Mouse (Mus musculus): ENCODE results near the gene Gper1. TPM values are rescaled to one million over a fixed set of nuclear protein-coding genes. Genes with fewer than 3 reads are reported as not detected.

Gper1 gene
- polyA plus RNA-seq, 1 experiment from 2014 or later: 0.17 TPM

DNA sequence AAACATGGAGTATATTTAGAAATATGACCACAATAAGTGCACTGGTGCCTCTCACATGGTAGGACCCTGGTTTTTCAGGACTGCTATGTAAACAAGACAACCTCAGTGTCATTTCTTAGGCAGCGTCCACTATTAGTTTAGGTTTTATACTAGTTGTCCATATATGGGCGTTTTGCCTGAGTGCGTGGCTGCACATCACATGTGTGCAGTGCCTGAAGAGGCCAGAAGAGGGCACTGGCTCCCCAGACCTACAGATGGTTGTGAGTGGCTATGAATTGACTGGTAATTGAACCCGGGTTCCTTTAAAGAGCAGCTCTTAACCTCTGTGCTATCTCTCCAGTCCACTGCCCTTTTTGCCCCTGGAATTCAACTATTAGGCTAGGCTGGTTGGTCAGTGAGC, 6.0 kb upstream of the Gper1 start:
- ATAC-seq (ENCODE audit: low read depth) (no peak), DNase-seq (no peak)
- Histone ChIP-seq H3K36me3 (peaks cover 15% of the 10 kb centered on the region; the same call in 1 of the 2 replicates), H3K9ac (no peak overlapping the region), H3K27ac (no peak overlapping the region), H3K4me2 (no peak overlapping the region), H3K27me3 (no peaks in the 10 kb centered on the region), H3K4me3 (replicated peaks) (no peak overlapping the region), H3K9me3 (replicated peaks) (no peaks in the 10 kb centered on the region), H3K4me1 (replicated peaks) (no peaks in the 10 kb centered on the region)
- 82% methylated on average over 4 of the region's 4 CpGs for WGBS (ENCODE audit: insufficient replicate concordance)

DNA sequence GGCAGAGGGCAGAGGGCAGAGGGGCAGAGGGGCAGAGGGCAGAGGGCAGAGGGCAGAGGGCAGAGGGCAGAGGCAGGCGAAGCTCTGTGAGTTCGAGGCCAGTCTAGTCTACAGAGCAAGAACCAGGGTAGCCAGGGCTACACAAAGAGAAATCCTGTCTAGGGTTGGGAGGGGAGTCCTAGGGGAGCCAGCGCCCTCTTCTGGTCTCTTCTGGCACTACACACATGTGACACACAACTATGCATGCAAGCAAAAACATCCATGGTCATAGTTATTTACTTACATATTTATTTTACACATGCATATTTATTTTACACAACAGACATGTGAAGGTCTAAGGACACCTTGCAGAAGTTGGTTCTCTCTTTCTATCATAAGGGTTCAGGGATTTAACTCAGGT, 5.5 kb upstream of the Gper1 start:
- Histone ChIP-seq H3K4me2 (no peak overlapping the region), H3K9ac (no peak overlapping the region), H3K4me1 (replicated peaks) (no peaks in the 10 kb centered on the region), H3K27ac (no peak overlapping the region), H3K36me3 (peaks cover 15% of the 10 kb centered on the region; the same call in 1 of the 2 replicates), H3K9me3 (replicated peaks) (no peaks in the 10 kb centered on the region), H3K27me3 (no peaks in the 10 kb centered on the region), H3K4me3 (replicated peaks) (no peak overlapping the region)
- DNase-seq (no peak), ATAC-seq (ENCODE audit: low read depth) (no peak)
- WGBS (ENCODE audit: insufficient replicate concordance): 73% methylated on average over 3 of the region's 3 CpGs

- H3K9ac ChIP-seq: no peak overlapping the region
- H3K9me3 ChIP-seq (replicated peaks): no peaks in the 10 kb centered on the region
- ATAC-seq (ENCODE audit: low read depth): no peak
- H3K4me3 ChIP-seq (replicated peaks): no peak overlapping the region
- peaks cover 15% of the 10 kb centered on the region; the same call in 1 of the 2 replicates for H3K36me3 ChIP-seq
- no peak overlapping the region for H3K27ac ChIP-seq
- no peak for DNase-seq
- H3K4me2 ChIP-seq: no peak overlapping the region
- no peaks in the 10 kb centered on the region for H3K4me1 ChIP-seq (replicated peaks)
- 51% methylated on average over 2 of the region's 2 CpGs for WGBS (ENCODE audit: insufficient replicate concordance)
- H3K27me3 ChIP-seq: no peaks in the 10 kb centered on the region
Measured at GRCm38 (mm10) chr5:139418110-139418509, 4.8 kb upstream of the Gper1 start.

GRCm38 (mm10) chr5:139418633-139419032, 4.3 kb upstream of the Gper1 start:
- no peak overlapping the region for H3K9ac ChIP-seq
- no peaks in the 10 kb centered on the region for H3K9me3 ChIP-seq (replicated peaks)
- DNase-seq (no peak), ATAC-seq (ENCODE audit: low read depth) (no peak)
- H3K4me1 ChIP-seq (replicated peaks): no peaks in the 10 kb centered on the region
- no peaks in the 10 kb centered on the region for H3K27me3 ChIP-seq
- 44% methylated on average over 3 of the region's 3 CpGs for WGBS (ENCODE audit: insufficient replicate concordance)
- no peak overlapping the region for H3K4me2 ChIP-seq
- no peak overlapping the region for H3K4me3 ChIP-seq (replicated peaks)
- no peak overlapping the region for H3K27ac ChIP-seq
- peaks cover 15% of the 10 kb centered on the region; the same call in 1 of the 2 replicates for H3K36me3 ChIP-seq

- ATAC-seq (ENCODE audit: low read depth) (no peak), DNase-seq (no peak)
Measured at GRCm38 (mm10) chr5:139425198-139425597, 2.2 kb downstream of the Gper1 start.

GRCm38 (mm10) chr5:139427001-139427400, 4.0 kb downstream of the Gper1 start:
- no peak overlapping the region for H3K4me3 ChIP-seq (replicated peaks)
- DNase-seq (no peak), ATAC-seq (ENCODE audit: low read depth) (no peak)
- H3K4me2 ChIP-seq: no peak overlapping the region
- 78% methylated on average over 9 of the region's 9 CpGs for WGBS (ENCODE audit: insufficient replicate concordance)
- H3K4me1 ChIP-seq (replicated peaks): peaks cover 10% of the 10 kb centered on the region
- no peaks in the 10 kb centered on the region for H3K9me3 ChIP-seq (replicated peaks)
- no peak overlapping the region for H3K9ac ChIP-seq
- H3K36me3 ChIP-seq: no peaks in the 10 kb centered on the region
- no peak overlapping the region for H3K27ac ChIP-seq
- H3K27me3 ChIP-seq: no peaks in the 10 kb centered on the region

More at GRCm38 (mm10) chr5:139425198-139425597, 2.2 kb downstream of the Gper1 start:
- Histone ChIP-seq H3K4me2 (no peak overlapping the region), H3K9me3 (replicated peaks) (no peaks in the 10 kb centered on the region), H3K4me3 (replicated peaks) (no peak overlapping the region), H3K9ac (no peak overlapping the region), H3K27ac (no peak overlapping the region), H3K36me3 (no peaks in the 10 kb centered on the region), H3K27me3 (no peaks in the 10 kb centered on the region), H3K4me1 (replicated peaks) (peaks cover 8% of the 10 kb centered on the region)
- 80% methylated on average over 9 of the region's 9 CpGs for WGBS (ENCODE audit: insufficient replicate concordance)

DNA sequence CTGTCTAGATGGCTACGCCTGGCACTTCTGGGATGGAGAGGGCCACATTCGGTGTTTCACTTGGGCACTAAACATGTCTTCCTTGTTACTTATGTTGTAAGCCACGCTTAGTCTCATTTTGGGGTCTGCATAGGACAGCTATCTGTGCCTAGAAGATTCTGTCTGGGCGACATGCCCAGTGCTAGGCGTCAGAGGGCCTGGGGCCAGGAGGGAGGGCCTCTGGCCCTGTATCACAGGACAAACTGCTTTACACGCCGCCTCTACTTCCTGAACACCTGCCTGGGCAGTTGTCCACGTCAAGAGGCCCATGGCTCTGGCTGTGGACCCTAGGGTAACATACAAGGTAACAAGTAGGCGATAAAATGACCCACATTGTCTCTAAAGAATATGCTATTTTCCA, 5.0 kb downstream of the Gper1 start:
- no peaks in the 10 kb centered on the region for H3K27me3 ChIP-seq

DNA sequence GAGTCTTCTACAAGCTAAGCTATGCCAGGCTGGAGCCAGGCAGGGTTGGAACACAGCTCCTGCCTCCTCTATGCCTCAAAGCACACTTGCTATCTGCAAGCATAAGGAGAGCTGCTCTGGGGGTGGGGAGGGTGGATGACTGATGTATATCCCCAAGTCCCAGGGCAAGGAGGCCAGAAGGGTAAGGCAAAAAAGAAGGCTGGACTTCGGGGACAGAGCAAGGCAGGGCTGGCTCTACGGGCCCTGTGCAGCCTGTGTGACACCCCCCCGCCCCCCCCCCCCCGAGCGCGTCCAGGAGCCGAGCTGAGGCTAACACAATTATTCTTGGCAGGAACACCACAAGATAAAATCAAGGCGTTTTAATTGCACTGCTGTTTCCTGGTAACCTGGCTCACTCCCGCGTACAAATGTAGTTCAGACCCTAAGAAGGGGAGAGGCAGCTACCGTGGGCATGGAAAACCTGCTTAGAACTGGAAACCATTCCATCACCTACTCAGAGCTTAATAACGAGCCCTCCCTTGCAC, 6.9 kb downstream of the Gper1 start:
- Histone ChIP-seq H3K9me3 (replicated peaks) (no peaks in the 10 kb centered on the region), H3K4me2 (no peak overlapping the region), H3K36me3 (no peaks in the 10 kb centered on the region), H3K4me1 (replicated peaks) (peaks cover 17% of the 10 kb centered on the region), H3K4me3 (replicated peaks) (no peak overlapping the region), H3K27me3 (no peaks in the 10 kb centered on the region), H3K27ac (no peak overlapping the region), H3K9ac (no peak overlapping the region)
- DNase-seq (no peak), ATAC-seq (ENCODE audit: low read depth) (no peak)
- 55% methylated on average over 12 of the region's 12 CpGs for WGBS (ENCODE audit: insufficient replicate concordance)

More for the DNA sequence above, 5.0 kb downstream of the Gper1 start:
- Histone ChIP-seq H3K4me1 (replicated peaks) (peaks cover 10% of the 10 kb centered on the region), H3K36me3 (no peaks in the 10 kb centered on the region), H3K27ac (no peak overlapping the region), H3K9me3 (replicated peaks) (no peaks in the 10 kb centered on the region), H3K4me3 (replicated peaks) (no peak overlapping the region), H3K4me2 (no peak overlapping the region), H3K9ac (no peak overlapping the region)
- DNase-seq (no peak), ATAC-seq (ENCODE audit: low read depth) (no peak)
- WGBS (ENCODE audit: insufficient replicate concordance): 68% methylated on average over 9 of the region's 9 CpGs

- ATAC-seq (ENCODE audit: low read depth): no peak
- peaks cover 13% of the 10 kb centered on the region for H3K4me1 ChIP-seq (replicated peaks)
- H3K9me3 ChIP-seq (replicated peaks): no peaks in the 10 kb centered on the region
- no peak overlapping the region for H3K4me2 ChIP-seq
- H3K27me3 ChIP-seq: no peaks in the 10 kb centered on the region
- no peak overlapping the region for H3K4me3 ChIP-seq (replicated peaks)
- no peak overlapping the region for H3K9ac ChIP-seq
- no peak for DNase-seq
- 78% methylated on average over 6 of the region's 6 CpGs for WGBS (ENCODE audit: insufficient replicate concordance)
- H3K27ac ChIP-seq: no peak overlapping the region
- no peaks in the 10 kb centered on the region for H3K36me3 ChIP-seq
Measured at GRCm38 (mm10) chr5:139432333-139432732, 9.4 kb downstream of the Gper1 start.

DNA sequence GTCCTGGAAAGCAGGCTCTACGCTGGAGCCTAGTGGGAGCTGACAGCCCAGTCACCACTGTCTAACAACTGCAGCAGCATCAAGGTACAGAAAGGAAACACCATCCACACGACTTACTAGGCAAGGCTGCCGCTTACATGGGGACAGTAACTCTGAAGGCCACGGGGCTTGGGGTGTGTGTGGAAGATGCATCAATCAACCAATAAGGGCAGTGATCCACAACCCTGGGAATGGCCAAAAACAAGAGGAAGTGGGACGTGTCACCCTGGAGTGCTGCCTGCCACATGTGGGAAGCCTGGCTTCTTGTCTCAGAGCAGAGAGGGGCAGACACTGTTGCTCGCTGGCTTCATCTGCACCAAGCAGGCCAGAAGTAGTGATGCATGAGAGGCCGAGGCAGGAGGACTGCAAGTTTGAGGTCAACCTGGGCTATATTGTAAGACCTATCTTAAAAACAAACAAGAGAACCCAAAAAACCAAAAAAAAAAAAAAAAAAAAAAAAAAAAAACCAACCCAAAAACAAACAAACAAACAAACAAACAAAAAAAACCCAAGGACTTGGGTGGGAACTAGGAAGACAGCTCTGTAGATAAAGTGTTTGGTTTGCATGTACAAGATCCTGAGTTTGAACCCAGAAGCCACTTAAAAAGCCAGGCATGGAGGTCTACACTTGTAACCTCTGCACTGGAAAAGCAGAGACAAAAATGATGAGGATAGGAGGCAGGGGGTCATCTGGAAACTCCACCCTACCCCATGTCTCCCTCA, 10.0 kb downstream of the Gper1 start:
- 69% methylated on average over 7 of the region's 7 CpGs for WGBS (ENCODE audit: insufficient replicate concordance)
- no peaks in the 10 kb centered on the region for H3K36me3 ChIP-seq
- no peak overlapping the region for H3K4me3 ChIP-seq (replicated peaks)
- peaks cover 11% of the 10 kb centered on the region for H3K4me1 ChIP-seq (replicated peaks)
- H3K9ac ChIP-seq: no peak overlapping the region
- H3K9me3 ChIP-seq (replicated peaks): no peaks in the 10 kb centered on the region
- DNase-seq (no peak), ATAC-seq (ENCODE audit: low read depth) (no peak)
- no peaks in the 10 kb centered on the region for H3K27me3 ChIP-seq
- no peak overlapping the region for H3K4me2 ChIP-seq
- no peak overlapping the region for H3K27ac ChIP-seq

DNA sequence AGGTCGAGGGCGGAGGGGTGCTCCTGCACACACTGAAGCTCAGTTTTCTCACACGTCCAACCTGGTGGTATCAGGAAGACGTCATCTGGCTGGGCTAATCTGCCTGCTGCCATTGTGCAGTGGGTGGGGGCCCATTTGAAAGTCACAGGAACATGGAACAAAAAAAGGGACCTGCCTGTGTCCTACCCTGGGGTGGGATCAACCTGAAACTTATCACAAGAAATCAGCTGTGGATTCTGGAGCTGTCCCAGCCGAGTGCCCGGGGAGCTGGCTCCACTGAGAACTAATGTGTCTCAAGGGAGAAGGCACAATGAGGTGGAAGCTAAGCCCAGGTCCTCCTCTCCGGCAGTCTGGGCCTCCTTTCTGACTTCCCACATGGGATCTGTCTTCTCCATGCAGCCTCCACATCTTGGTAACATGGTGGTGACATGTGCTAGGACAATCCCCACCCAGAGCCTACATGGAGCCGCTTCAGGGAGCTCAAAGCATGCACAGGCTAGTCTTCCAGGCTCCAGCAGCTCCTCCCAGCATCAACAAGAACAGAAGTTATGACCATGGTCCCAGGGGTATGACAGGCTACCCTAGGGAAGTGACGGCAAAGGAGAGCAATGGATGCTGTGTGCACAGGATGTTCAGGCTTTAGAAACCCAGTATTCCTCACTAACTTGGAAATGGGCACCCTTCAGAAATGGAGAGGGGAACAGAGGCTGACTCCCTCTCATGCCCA, 11.1 kb downstream of the Gper1 start:
- Histone ChIP-seq H3K9me3 (replicated peaks) (no peaks in the 10 kb centered on the region), H3K9ac (no peak overlapping the region), H3K27me3 (no peaks in the 10 kb centered on the region), H3K4me1 (replicated peaks) (peaks cover 11% of the 10 kb centered on the region), H3K4me3 (replicated peaks) (no peak overlapping the region), H3K27ac (no peak overlapping the region), H3K36me3 (no peaks in the 10 kb centered on the region), H3K4me2 (no peak overlapping the region)
- ATAC-seq (ENCODE audit: low read depth) (no peak), DNase-seq (no peak)
- 61% methylated on average over 9 of the region's 9 CpGs for whole genome bisulfite sequencing (ENCODE audit: insufficient replicate concordance)

Measured in liver, embryonic 13.5 days (tissue).